ENCODE assay signal across 10 mouse cellular contexts in genomic region chr16:74648384-74648783, GRCm38 (mm10).
A peak's percentile ranks its signal among the peaks of the same experiment; 100 is the strongest.
DNase-seq lines count a peak whose midpoint lies in the region; TF ChIP-seq lines count a peak whose summit lies in the region.
"Had no signal": no experiment of that assay in that cellular context is flagged by ENCODE, and none has a peak within 500 bp of the region (broad histone marks: within the 10 kb centered on the region; RNA-seq: fewer than 3 reads in every experiment).

No protein-coding gene starts in this region.

- H3K4me3 ChIP-seq in E14TG2a.4 (replicated peaks; ENCODE audit: low read length), result no peak overlapping the region

- peak; percentile 32 for TF ChIP-seq CTCF in E14TG2a.4 (conservative IDR thresholded peaks at IDR 0.05; ENCODE audit: low read length)

- peak; percentile 22 to 39 for DNase-seq in cerebellum, postnatal 10 days
- no peak for DNase-seq in cerebellum, postnatal 36 days
- DNase-seq in kidney, postnatal 14 days, result peak; percentile 3
- DNase-seq in kidney, adult 8-10 months, result no peak
- peak; percentile 32 for DNase-seq in embryo, embryonic 11 days
- no peak for DNase-seq in ovary, postnatal 10 days (ENCODE audit: low spot score)
- no peak for DNase-seq in right cerebral cortex, adult 18-20 months
- DNase-seq: cerebellum, adult 8-10 months; layer of hippocampus, postnatal 36 days had no signal

- H3K36me3 ChIP-seq in E14TG2a.4 (ENCODE audit: insufficient read depth, low read length), result no peaks in the 10 kb centered on the region

- H3K27me3 ChIP-seq in E14TG2a.4 (ENCODE audit: insufficient read depth, low read length), result no peaks in the 10 kb centered on the region

- H3K9me3 ChIP-seq in E14TG2a.4 (ENCODE audit: low read length), result no peaks in the 10 kb centered on the region

- H3K4me1 ChIP-seq in E14TG2a.4 (replicated peaks; ENCODE audit: low read depth, low read length), result no peaks in the 10 kb centered on the region

Comparison
In these comparisons a context has a peak if more than half of its experiments do, and no peak if none do; other contexts are left out.
1. DNase-seq: peak in cerebellum, postnatal 10 days (2 of 2), kidney, postnatal 14 days (single experiment) and embryo, embryonic 11 days (single experiment); none in cerebellum, postnatal 36 days (0 of 2), kidney, adult 8-10 months (0 of 2), ovary, postnatal 10 days (single experiment) and right cerebral cortex, adult 18-20 months (single experiment).